Mouse (Mus musculus) CH12.LX (cell line): ENCODE data around the gene Sestd1.

Experiments used
- CHD1 ChIP-seq: IDR thresholded peaks from 2 replicates; pipeline ENCODE4 v1.6.1; 2012; ENCODE audit warnings: low read depth, low read length, improper control_type of control experiment, inconsistent platforms
- EP300 ChIP-seq: IDR thresholded peaks from 2 replicates; pipeline ENCODE4 v1.6.1; 2011; ENCODE audit warnings: low read length, improper control_type of control experiment
- MEF2A ChIP-seq: IDR thresholded peaks from 2 replicates; pipeline ENCODE4 v1.6.1; 2014; ENCODE audit warnings: low read depth, mild to moderate bottlenecking, inconsistent platforms, low read length, improper control_type of control experiment, borderline replicate concordance
- POLR2A ChIP-seq: IDR thresholded peaks from 2 replicates; pipeline ENCODE4 v1.6.1; 2011; ENCODE audit warnings: low read depth, mild to moderate bottlenecking, improper control_type of control experiment, low read length
- RAD21 ChIP-seq: IDR thresholded peaks from 2 replicates; pipeline ENCODE4 v1.6.1; 2011; ENCODE audit warnings: low read depth, mild to moderate bottlenecking, low read length, improper control_type of control experiment, moderate library complexity
- TBP ChIP-seq: conservative IDR thresholded peaks from 2 replicates; pipeline ENCODE4 v1.6.1; 2011; ENCODE audit warnings: low read depth, low read length, improper control_type of control experiment
- USF1 ChIP-seq: IDR thresholded peaks from 2 replicates; pipeline ENCODE4 v1.6.1; 2014; ENCODE audit warnings: low read depth, mild to moderate bottlenecking, inconsistent platforms, low read length, improper control_type of control experiment

- no peak for TF ChIP-seq MEF2A
- TF ChIP-seq USF1 = no peak
- TF ChIP-seq RAD21 = no peak
- TF ChIP-seq TBP = no peak
- TF ChIP-seq CHD1 = no peak
- no peak for TF ChIP-seq POLR2A
- no peak for TF ChIP-seq EP300
These were observed 28.9 kb upstream of the Sestd1 start for GRCm38 (mm10) chr2:77309313-77309712.
